Mouse (Mus musculus) retina, postnatal 1 day (tissue): ENCODE data around the gene Wdtc1.

Experiments used
- DNase-seq: peaks from one replicate; pipeline ENCODE4 v3.0.0-alpha.2; 2012

The Wdtc1 gene

GRCm38 (mm10) chr4:133374011-133374410 lies 20.7 kb upstream of the Wdtc1 start:
- DNase-seq = no peak

- no peak for DNase-seq
These were observed 19.0 kb upstream of the Wdtc1 start for GRCm38 (mm10) chr4:133372278-133372665.

- DNase-seq = no peak
These were observed 18.5 kb upstream of the Wdtc1 start for GRCm38 (mm10) chr4:133371621-133372277.

GRCm38 (mm10) chr4:133370298-133371274 lies 17.3 kb upstream of the Wdtc1 start:
- no peak for DNase-seq

- peak; percentile 94 for DNase-seq
These were observed 16.4 kb upstream of the Wdtc1 start, which contains the start of gene Slc9a1 for GRCm38 (mm10) chr4:133369553-133370297. TSS of gene Slc9a1 (plus strand) at chr4:133369706.

- no peak for DNase-seq
These were observed 1.4 kb upstream of the Wdtc1 start for GRCm38 (mm10) chr4:133354641-133355040.

- no peak for DNase-seq
These were observed 484 bp downstream of the Wdtc1 start for GRCm38 (mm10) chr4:133352797-133353196.

- DNase-seq = no peak
These were observed 5.1 kb downstream of the Wdtc1 start for GRCm38 (mm10) chr4:133348051-133348775.

- DNase-seq = no peak
These were observed 5.7 kb downstream of the Wdtc1 start for GRCm38 (mm10) chr4:133347624-133348023.

GRCm38 (mm10) chr4:133346577-133346976 lies 6.7 kb downstream of the Wdtc1 start:
- DNase-seq = no peak

GRCm38 (mm10) chr4:133345702-133346101 lies 7.6 kb downstream of the Wdtc1 start:
- DNase-seq = no peak

- peak; percentile 80 for DNase-seq
These were observed 9.2 kb downstream of the Wdtc1 start for GRCm38 (mm10) chr4:133344112-133344511.

GRCm38 (mm10) chr4:133340217-133340616 lies 13.1 kb downstream of the Wdtc1 start:
- no peak for DNase-seq

GRCm38 (mm10) chr4:133339148-133339749 lies 14.0 kb downstream of the Wdtc1 start:
- DNase-seq = peak; percentile 98

- no peak for DNase-seq
These were observed 14.7 kb downstream of the Wdtc1 start for GRCm38 (mm10) chr4:133338521-133339095.

- DNase-seq = peak; percentile 31
These were observed 15.3 kb downstream of the Wdtc1 start for GRCm38 (mm10) chr4:133337833-133338520.

GRCm38 (mm10) chr4:133333306-133333705 lies 20.0 kb downstream of the Wdtc1 start:
- peak; percentile 69 for DNase-seq

- no peak for DNase-seq
These were observed 23.0 kb downstream of the Wdtc1 start for GRCm38 (mm10) chr4:133330296-133330695.

- DNase-seq = no peak
These were observed 25.2 kb downstream of the Wdtc1 start for GRCm38 (mm10) chr4:133328129-133328528.

GRCm38 (mm10) chr4:133319667-133320066 lies 33.6 kb downstream of the Wdtc1 start:
- DNase-seq = no peak

GRCm38 (mm10) chr4:133315991-133316390 lies 37.3 kb downstream of the Wdtc1 start:
- DNase-seq = no peak
